Mouse (Mus musculus) spleen, adult 2 months (tissue): ENCODE data around the gene Meiob. TPM values are rescaled to one million over a fixed set of nuclear protein-coding genes. Genes with fewer than 3 reads are reported as not detected.

ENCODE experiments used
- DNase-seq, 2 experiments: peaks; one replicate each; pipeline versions ENCODE4 v3.0.0 to v3.0.0-alpha.2; 2012 to 2021; ENCODE audit warnings: low spot score in 2 of 2, low read depth in 1 of 2
- H3K27ac ChIP-seq: fragments of 200-500 bp; 2 replicates; pipeline ENCODE4 v1.5.1; 2012; ENCODE audit warnings: low read length, inconsistent platforms; ENCODE audit not compliant: insufficient read depth
- H3K27me3 ChIP-seq: fragments of 200-500 bp; 2 replicates; pipeline ENCODE4 v1.6.1; 2012; ENCODE audit warnings: mild to moderate bottlenecking, moderate library complexity, low read length, inconsistent platforms; ENCODE audit not compliant: control insufficient read depth, insufficient read depth
- H3K36me3 ChIP-seq: fragments of 200-500 bp; 2 replicates; pipeline ENCODE4 v1.6.1; 2012; ENCODE audit warnings: mild to moderate bottlenecking, low read length, inconsistent platforms; ENCODE audit not compliant: control insufficient read depth, insufficient read depth
- H3K4me1 ChIP-seq: fragments of 200-500 bp; 2 replicates; pipeline ENCODE4 v1.6.1; 2011; ENCODE audit warnings: inconsistent platforms; ENCODE audit not compliant: control insufficient read depth, insufficient read depth, insufficient read length
- H3K4me3 ChIP-seq: fragments of 200-500 bp; 2 replicates; pipeline ENCODE4 v1.5.1; 2011; ENCODE audit warnings: mild to moderate bottlenecking, inconsistent platforms; ENCODE audit not compliant: insufficient read depth, insufficient read length; ENCODE audit errors: extremely low read depth
- CTCF ChIP-seq: fragments of 200-500 bp; IDR thresholded peaks from 2 replicates; pipeline ENCODE4 v1.5.1; 2011; ENCODE audit warnings: mild to moderate bottlenecking, inconsistent platforms; ENCODE audit not compliant: insufficient read depth, insufficient read length, insufficient replicate concordance; ENCODE audit errors: extremely low read depth
- POLR2A ChIP-seq: fragments of 200-500 bp; IDR thresholded peaks from 2 replicates; pipeline ENCODE4 v1.6.1; 2011; ENCODE audit warnings: low read depth, low read length, inconsistent platforms
- WGBS: fragments of 180-500 bp; shearing (Covaris S2); methylation state at CpG from one replicate; pipeline ENCODE4 v1.1.7; 2018; 5-methylcytosine and 5-hydroxymethylcytosine counted together
- polyA plus RNA-seq: library from polyadenylated mRNA; depleted of rRNA; stranded (reverse); fragments of >200 nt; gene quantifications from 2 replicates; pipeline ENCODE4 v1.2.3, GENCODE M21; 2012

Gene Meiob
- polyA plus RNA-seq, 1 experiment, result not detected

DNA sequence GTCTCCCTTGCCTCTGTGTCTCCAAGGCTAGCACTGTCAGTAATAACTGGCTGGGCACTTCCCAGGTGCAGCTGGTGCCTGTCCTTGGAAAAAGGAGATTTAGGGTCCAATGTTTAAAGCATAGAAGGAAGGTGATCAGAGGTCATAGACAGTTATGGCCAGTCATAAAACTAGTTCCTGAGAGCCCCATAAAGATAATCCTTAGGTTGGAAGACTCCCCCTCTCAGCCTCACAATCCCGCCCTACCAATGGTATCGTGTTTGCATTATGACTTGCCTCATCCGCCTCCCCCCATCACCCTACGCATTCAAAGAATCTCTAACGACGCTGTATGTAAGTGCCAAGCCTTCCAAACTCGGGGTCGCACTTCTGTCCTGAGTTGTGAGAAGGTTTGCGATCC is 40.4 kb downstream of the Meiob start:
- no peak overlapping the region for H3K27ac ChIP-seq
- DNase-seq, result no peak
- H3K4me3 ChIP-seq, result no peak overlapping the region

DNA sequence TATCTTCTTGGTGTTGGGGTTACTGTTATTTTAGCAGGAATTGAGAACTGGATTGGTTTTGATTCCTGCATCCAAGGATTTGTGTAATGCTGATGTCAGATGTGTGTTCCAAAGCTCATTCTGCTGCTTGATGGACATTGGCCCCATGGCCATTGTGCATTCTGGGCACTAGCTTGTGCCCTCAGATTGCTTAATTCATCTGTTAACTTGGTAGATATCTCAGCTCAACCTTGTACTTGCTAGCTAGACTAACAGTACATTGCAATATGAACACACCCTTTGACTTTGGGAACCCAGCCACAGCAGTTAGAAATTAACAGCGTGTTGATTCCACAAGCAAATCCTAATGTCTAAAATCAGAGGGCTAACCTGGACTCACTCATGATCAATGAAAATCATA is 43.3 kb downstream of the Meiob start:
- WGBS, result 95% methylated on average over 1 of the region's 1 CpGs

More for the DNA sequence above, 40.4 kb downstream of the Meiob start:
- no peak for TF ChIP-seq CTCF
- no peak for TF ChIP-seq POLR2A
- peaks cover 3% of the 10 kb centered on the region; the same call in 1 of the 2 replicates for H3K4me1 ChIP-seq
- no peaks in the 10 kb centered on the region for H3K36me3 ChIP-seq
- WGBS, result 84% methylated on average over 9 of the region's 9 CpGs
- H3K27me3 ChIP-seq, result no peaks in the 10 kb centered on the region; the same call in 1 of the 2 replicates

GRCm38 (mm10) chr17:24848600-24849031 is 44.5 kb downstream of the Meiob start:
- TF ChIP-seq POLR2A (no peak), CTCF (no peak)
- Histone ChIP-seq H3K4me3 (peak overlapping the region; percentile 22; the same call in 1 of the 2 replicates), H3K4me1 (peaks cover 4% of the 10 kb centered on the region; the same call in 1 of the 2 replicates), H3K27me3 (no peaks in the 10 kb centered on the region; the same call in 1 of the 2 replicates), H3K27ac (no peak overlapping the region; the same call in 1 of the 2 replicates), H3K36me3 (peaks cover 3% of the 10 kb centered on the region)
- DNase-seq, result no peak

More for the DNA sequence above, 43.3 kb downstream of the Meiob start:
- TF ChIP-seq CTCF (no peak), POLR2A (no peak)
- Histone ChIP-seq H3K36me3 (no peaks in the 10 kb centered on the region), H3K4me3 (no peak overlapping the region), H3K27ac (no peak overlapping the region), H3K4me1 (peaks cover 4% of the 10 kb centered on the region; the same call in 1 of the 2 replicates), H3K27me3 (no peaks in the 10 kb centered on the region; the same call in 1 of the 2 replicates)
- DNase-seq, result no peak

GRCm38 (mm10) chr17:24849733-24850064 is 45.6 kb downstream of the Meiob start:
- no peaks in the 10 kb centered on the region for H3K27me3 ChIP-seq
- under 1% methylated on average over 21 of the region's 21 CpGs for WGBS
- DNase-seq, result no peak

DNA sequence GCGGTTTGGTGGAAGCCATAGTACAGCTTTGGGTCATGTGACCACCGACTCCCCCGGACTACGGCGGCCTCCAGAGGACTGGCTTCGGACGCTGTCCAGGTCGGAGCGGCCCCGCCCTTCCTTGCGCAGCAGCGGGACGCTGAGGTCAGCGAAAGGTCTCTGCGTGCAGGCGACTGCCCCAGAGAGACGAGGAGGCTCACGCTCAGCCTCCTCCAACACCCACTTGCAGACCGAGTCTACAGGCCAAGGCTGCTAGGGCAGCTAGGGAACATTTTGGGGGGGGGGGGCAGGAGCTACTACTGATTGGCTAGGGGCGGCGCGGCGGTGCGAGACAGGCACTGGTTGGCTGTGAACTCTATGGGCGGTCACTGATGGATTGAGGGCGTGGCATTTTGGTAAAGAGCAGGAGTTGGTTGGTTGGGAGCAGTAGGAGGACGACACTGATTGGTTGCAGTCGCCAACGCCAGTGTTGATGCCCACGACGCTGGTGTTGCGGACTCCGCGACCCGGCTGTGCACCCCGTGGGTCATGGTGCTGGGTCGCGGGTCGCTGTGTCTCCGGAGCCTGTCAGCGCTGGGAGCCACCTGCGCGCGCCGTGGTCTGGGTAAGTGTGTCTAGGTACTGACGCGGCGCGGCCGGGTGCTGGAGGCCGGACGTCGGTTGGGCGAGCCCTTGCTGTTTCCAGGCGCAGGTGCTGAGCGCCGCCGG is 46.1 kb downstream of the Meiob start, which contains the start of gene Fahd1:
Fahd1 (minus strand) TSS at position 300 of the 708 bp plus-strand sequence.
- H3K4me3 ChIP-seq, result peak within 1 kb of the TSS; percentile 89
- H3K4me1 ChIP-seq, result peaks cover 4% of the 10 kb centered on the region; the same call in 1 of the 2 replicates
- TF ChIP-seq CTCF (no peak), POLR2A (peak; percentile 34; the same call in 1 of the 2 replicates)
- H3K27me3 ChIP-seq, result no peaks in the 10 kb centered on the region
- DNase-seq, result peak; percentile 92 to 95
- peak within 1 kb of the TSS; percentile 95 for H3K27ac ChIP-seq
- WGBS, result under 1% methylated on average over 58 of the region's 58 CpGs
- peaks cover 5% of the 10 kb centered on the region for H3K36me3 ChIP-seq

More at GRCm38 (mm10) chr17:24849733-24850064, 45.6 kb downstream of the Meiob start:
- peak overlapping the region; percentile 95 for H3K27ac ChIP-seq
- peaks cover 4% of the 10 kb centered on the region; the same call in 1 of the 2 replicates for H3K4me1 ChIP-seq
- no peak for TF ChIP-seq POLR2A
- TF ChIP-seq CTCF, result peak; percentile 13; the same call in 1 of the 2 replicates
- H3K4me3 ChIP-seq, result peak overlapping the region; percentile 88
- peaks cover 5% of the 10 kb centered on the region for H3K36me3 ChIP-seq

GRCm38 (mm10) chr17:24850773-24851127 is 46.7 kb downstream of the Meiob start:
- TF ChIP-seq CTCF (no peak), POLR2A (no peak)

More at GRCm38 (mm10) chr17:24850773-24851127, 46.7 kb downstream of the Meiob start:
- WGBS, result 1% methylated on average over 20 of the region's 20 CpGs
- Histone ChIP-seq H3K27me3 (no peaks in the 10 kb centered on the region), H3K27ac (peak overlapping the region; percentile 79), H3K4me1 (peaks cover 4% of the 10 kb centered on the region; the same call in 1 of the 2 replicates), H3K4me3 (peak overlapping the region; percentile 89), H3K36me3 (peaks cover 7% of the 10 kb centered on the region)
- DNase-seq, result no peak
